Mouse (Mus musculus) spleen, adult 2 months (tissue): Measurements from ENCODE around the gene Kcnmb3.

Experiments
- CTCF ChIP-seq: fragments of 200-500 bp; IDR thresholded peaks from 2 replicates; pipeline ENCODE4 v1.5.1; 2011; ENCODE audit warnings: mild to moderate bottlenecking, inconsistent platforms; ENCODE audit not compliant: insufficient read depth, insufficient read length, insufficient replicate concordance; ENCODE audit errors: extremely low read depth
- POLR2A ChIP-seq: fragments of 200-500 bp; IDR thresholded peaks from 2 replicates; pipeline ENCODE4 v1.6.1; 2011; ENCODE audit warnings: low read depth, low read length, inconsistent platforms

GRCm38 (mm10) chr3:32437820-32438219 lies 54.2 kb downstream of the Kcnmb3 start:
- TF ChIP-seq POLR2A (no peak), CTCF (no peak)
